Mouse (Mus musculus): Measurements from ENCODE around the gene Zfp804b. TPM values are rescaled to one million over a fixed set of nuclear protein-coding genes. Genes with fewer than 3 reads are reported as not detected.
A peak's percentile ranks its signal among the peaks of the same experiment; 100 is the strongest.

Zfp804b gene
- polyA plus RNA-seq, 1 experiment from 2014 or later: 0.74 TPM

DNA sequence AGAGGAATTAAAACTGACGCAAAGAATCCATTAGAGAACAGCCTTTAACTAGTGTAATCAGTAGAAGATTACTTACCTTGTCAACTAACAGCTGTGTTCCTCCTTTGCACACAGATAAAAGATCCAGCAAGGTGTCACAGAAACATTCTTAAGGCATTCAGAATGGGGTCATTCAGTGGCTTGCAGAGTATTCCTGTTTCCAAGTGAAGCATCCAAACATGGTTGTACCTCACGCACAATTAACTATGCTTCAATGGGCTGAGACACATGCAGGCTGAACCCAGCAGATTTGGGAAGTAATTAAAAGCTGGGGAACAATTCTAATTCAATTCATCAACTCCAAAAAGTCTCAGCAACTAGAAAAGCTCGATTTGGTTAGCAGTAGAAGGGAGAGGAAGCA lies 337.1 kb downstream of the Zfp804b start:
- no peaks in the 10 kb centered on the region for H3K4me1 ChIP-seq
- 53% methylated on average over 3 of the region's 3 CpGs for WGBS

DNA sequence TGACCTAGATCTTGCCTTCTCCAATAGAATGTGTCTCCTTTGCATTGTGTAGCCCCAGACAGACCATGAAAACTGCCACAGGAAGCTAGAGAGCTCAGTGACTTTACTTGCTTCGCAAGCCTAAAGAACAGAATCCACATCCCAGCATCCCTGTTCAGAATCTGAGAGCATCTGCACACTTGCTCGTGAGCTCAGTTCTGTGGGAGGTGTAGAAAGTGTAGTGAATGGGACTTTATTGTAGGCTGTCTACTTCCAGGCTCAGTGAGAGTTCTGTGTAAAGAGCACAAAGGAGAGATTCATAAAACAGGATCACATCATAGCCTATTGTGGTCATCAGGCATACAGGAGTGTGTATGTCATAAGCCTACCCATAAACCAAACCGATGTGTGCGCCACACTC lies 360.6 kb downstream of the Zfp804b start:
- no peaks in the 10 kb centered on the region for H3K27me3 ChIP-seq
- no peaks in the 10 kb centered on the region for H3K4me1 ChIP-seq
- 91% methylated on average over 4 of the region's 4 CpGs for WGBS
- no peak overlapping the region for H3K9ac ChIP-seq
- H3K36me3 ChIP-seq: no peaks in the 10 kb centered on the region
- H3K9me3 ChIP-seq (replicated peaks): no peaks in the 10 kb centered on the region
- H3K4me3 ChIP-seq: no peak overlapping the region
- no peak for ATAC-seq (ENCODE audit: low FRiP score)
- no peak overlapping the region for H3K4me2 ChIP-seq (replicated peaks)
- no peak overlapping the region for H3K27ac ChIP-seq

More for the DNA sequence above, 337.1 kb downstream of the Zfp804b start:
- Histone ChIP-seq H3K27ac (no peak overlapping the region), H3K36me3 (no peaks in the 10 kb centered on the region), H3K4me2 (replicated peaks) (no peak overlapping the region), H3K4me3 (no peak overlapping the region), H3K9me3 (replicated peaks) (no peaks in the 10 kb centered on the region), H3K27me3 (no peaks in the 10 kb centered on the region), H3K9ac (no peak overlapping the region)
- ATAC-seq (ENCODE audit: low FRiP score): no peak

DNA sequence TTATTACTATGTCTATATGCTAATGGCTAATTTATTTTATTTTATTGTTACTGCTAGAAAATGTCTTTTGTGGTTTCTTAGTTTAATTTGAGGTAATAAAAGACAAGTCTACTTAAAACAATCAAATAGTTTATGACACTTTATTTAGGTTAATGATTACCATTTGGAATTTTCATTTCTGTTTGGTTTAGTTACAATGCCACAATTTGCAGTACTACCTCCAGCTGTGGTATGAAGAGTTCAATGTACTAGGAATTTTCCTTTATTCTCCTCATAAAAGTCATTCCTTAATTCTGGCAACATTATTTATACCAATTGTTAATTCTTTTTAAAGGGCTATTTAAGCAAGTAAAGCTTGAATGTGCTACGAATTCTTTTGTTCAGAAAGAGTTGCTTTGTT lies 409.7 kb downstream of the Zfp804b start:
- WGBS: 86% methylated on average over 1 of the region's 1 CpGs
- no peaks in the 10 kb centered on the region for H3K36me3 ChIP-seq

DNA sequence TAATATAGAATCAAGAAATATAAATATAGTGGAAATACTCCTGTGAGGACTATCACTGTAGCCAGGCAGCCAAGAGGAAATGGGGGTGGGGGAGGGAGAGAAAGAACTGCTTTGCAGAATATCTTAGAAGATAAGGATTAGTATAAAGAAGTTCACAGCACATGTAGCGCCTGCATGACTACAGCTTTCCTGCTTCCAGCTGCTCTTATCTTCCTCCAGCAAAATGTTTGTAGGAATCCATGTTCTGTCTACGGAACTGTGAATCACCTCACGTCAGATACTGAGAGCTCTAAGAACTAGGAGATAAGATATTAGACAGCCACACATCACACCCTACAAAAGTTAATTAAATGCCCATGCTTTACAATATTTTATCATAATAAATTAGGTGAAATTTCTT lies 433.3 kb downstream of the Zfp804b start:
- Histone ChIP-seq H3K4me2 (replicated peaks) (no peak overlapping the region), H3K9me3 (replicated peaks) (no peaks in the 10 kb centered on the region), H3K27me3 (no peaks in the 10 kb centered on the region), H3K4me3 (no peak overlapping the region), H3K36me3 (no peaks in the 10 kb centered on the region), H3K9ac (no peak overlapping the region), H3K4me1 (no peaks in the 10 kb centered on the region), H3K27ac (no peak overlapping the region)
- no peak for ATAC-seq (ENCODE audit: low FRiP score)
- 89% methylated on average over 3 of the region's 3 CpGs for WGBS

More for the DNA sequence above, 409.7 kb downstream of the Zfp804b start:
- Histone ChIP-seq H3K9ac (no peak overlapping the region), H3K9me3 (replicated peaks) (no peaks in the 10 kb centered on the region), H3K4me2 (replicated peaks) (no peak overlapping the region), H3K4me3 (no peak overlapping the region), H3K27me3 (no peaks in the 10 kb centered on the region), H3K27ac (no peak overlapping the region), H3K4me1 (no peaks in the 10 kb centered on the region)
- ATAC-seq (ENCODE audit: low FRiP score): no peak

DNA sequence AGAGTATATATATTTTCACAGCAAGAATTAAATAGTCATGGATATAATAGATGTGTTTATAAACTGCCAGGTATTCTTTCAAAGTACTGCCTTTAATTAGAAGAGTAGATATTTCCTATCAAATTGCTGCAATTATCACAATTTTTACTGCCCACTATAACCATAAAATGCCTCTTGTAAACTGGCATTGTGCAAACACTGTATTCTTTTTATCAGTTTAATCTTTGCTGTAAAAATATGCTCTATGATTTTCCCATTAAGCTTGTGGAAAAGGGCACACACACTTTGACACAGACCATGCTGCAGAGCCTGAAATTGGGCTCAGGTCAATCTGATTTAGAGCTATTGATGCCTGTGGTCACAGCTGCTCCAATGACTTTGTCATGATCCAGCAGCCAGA lies 463.2 kb downstream of the Zfp804b start:
- no peak overlapping the region for H3K9ac ChIP-seq
- H3K27ac ChIP-seq: no peak overlapping the region
- H3K27me3 ChIP-seq: no peaks in the 10 kb centered on the region
- H3K4me2 ChIP-seq (replicated peaks): no peak overlapping the region
- no peak for ATAC-seq (ENCODE audit: low FRiP score)
- no peak overlapping the region for H3K4me3 ChIP-seq
- H3K4me1 ChIP-seq: no peaks in the 10 kb centered on the region
- H3K36me3 ChIP-seq: no peaks in the 10 kb centered on the region
- H3K9me3 ChIP-seq (replicated peaks): no peaks in the 10 kb centered on the region

DNA sequence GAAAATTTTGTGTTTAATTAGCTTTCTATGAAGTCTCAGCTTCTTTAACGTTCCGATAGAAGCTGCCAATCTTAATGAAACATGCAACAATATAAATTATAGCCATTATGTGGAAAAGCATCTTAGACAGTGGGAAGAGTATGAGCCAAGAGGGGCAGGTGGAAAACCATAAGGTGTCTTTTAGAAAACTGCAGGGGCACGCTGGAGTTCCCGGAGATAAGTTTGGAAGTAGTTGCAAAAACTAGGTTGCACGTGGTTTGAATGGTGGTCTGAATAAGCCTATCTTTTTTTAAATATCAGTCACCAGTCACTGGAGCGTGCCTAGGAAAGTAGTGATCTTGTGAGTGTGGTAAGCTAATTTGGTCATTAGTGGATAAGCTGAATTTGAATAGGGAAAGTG lies 473.0 kb downstream of the Zfp804b start:
- Histone ChIP-seq H3K4me1 (no peaks in the 10 kb centered on the region), H3K27ac (no peak overlapping the region), H3K36me3 (no peaks in the 10 kb centered on the region), H3K4me3 (no peak overlapping the region), H3K9ac (no peak overlapping the region), H3K4me2 (replicated peaks) (no peak overlapping the region), H3K27me3 (no peaks in the 10 kb centered on the region), H3K9me3 (replicated peaks) (no peaks in the 10 kb centered on the region)
- no peak for ATAC-seq (ENCODE audit: low FRiP score)
- WGBS: 94% methylated on average over 6 of the region's 6 CpGs

DNA sequence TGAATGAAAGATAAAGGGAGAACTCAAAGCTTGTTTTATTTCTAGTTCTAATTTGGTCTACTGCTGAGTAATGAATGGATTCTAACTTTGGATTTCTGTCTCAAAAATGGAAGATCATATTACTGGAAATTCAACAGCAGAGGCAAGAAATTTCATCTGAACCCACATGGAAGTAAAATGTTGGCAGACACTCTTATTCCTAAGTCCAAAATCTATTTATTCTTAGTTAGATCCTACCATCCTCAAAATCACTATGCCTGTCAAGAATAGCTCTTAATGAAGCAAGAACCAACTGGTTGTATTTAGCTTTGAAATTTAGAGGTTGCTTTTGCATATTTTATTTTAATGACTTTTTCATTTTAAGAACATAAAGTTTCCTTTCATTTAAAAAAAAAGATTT lies 473.6 kb downstream of the Zfp804b start:
- Histone ChIP-seq H3K36me3 (no peaks in the 10 kb centered on the region), H3K4me2 (replicated peaks) (no peak overlapping the region), H3K4me1 (no peaks in the 10 kb centered on the region), H3K27me3 (no peaks in the 10 kb centered on the region), H3K27ac (no peak overlapping the region), H3K9ac (no peak overlapping the region), H3K9me3 (replicated peaks) (no peaks in the 10 kb centered on the region), H3K4me3 (no peak overlapping the region)
- ATAC-seq (ENCODE audit: low FRiP score): no peak

DNA sequence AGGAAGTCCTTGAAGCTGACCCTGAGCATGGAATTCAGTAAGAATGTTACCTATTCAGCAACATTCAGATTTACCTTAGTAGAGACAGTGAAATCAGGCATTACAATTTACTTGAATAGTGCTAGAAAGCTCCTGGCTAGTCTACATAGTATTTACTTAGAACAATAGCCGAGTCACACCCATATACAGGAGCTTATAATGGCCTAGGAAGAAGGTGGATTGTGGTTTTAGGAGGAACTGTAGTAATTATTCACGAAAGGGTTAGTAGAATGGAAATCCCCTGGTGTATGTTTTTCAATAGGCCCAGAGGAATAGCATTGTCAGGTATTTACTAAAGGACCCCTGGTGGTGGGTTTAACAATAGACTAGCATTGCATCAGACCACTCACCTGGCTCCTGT lies 549.2 kb downstream of the Zfp804b start:
- Histone ChIP-seq H3K27ac (no peak overlapping the region), H3K27me3 (no peaks in the 10 kb centered on the region), H3K4me2 (replicated peaks) (no peak overlapping the region), H3K9ac (no peak overlapping the region), H3K4me1 (no peaks in the 10 kb centered on the region), H3K4me3 (no peak overlapping the region), H3K9me3 (replicated peaks) (no peaks in the 10 kb centered on the region), H3K36me3 (no peaks in the 10 kb centered on the region)
- ATAC-seq (ENCODE audit: low FRiP score): no peak
- WGBS: 79% methylated on average over 2 of the region's 2 CpGs

DNA sequence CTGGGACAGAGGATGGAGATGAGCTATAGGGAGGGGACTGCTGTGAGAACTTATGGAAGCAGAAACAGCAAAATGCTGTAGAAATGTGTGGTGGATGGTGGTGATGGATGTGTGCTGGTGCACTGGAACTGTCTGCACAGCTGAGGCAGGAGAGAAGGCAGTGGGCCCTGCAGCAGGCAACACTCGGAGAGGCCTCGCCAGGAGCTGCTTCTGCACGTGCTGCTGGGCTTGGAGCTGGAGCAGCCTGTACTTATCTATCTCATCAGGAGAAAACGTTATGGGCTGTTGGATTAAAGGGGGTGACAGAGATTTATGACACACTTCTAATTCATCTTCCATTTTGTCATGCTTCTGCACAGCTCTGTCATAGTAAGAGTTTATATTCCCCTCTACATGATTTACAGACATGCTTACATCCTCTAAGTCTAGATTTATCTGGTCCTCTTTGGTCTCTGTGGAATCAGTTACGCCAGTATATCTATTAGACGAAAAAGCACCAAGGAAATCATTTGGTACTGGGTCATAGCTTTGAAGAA lies 575.1 kb downstream of the Zfp804b start:
- no peak overlapping the region for H3K4me3 ChIP-seq
- ATAC-seq (ENCODE audit: low FRiP score): 0 out of 2 replicates have a peak, but pooled peaks have one; percentile 19
- no peak overlapping the region for H3K27ac ChIP-seq
- 74% methylated on average over 6 of the region's 6 CpGs for whole genome bisulfite sequencing
- no peak overlapping the region for H3K4me2 ChIP-seq (replicated peaks)
- H3K27me3 ChIP-seq: no peaks in the 10 kb centered on the region
- no peaks in the 10 kb centered on the region for H3K9me3 ChIP-seq (replicated peaks)
- no peaks in the 10 kb centered on the region for H3K36me3 ChIP-seq
- no peaks in the 10 kb centered on the region for H3K4me1 ChIP-seq
- no peak overlapping the region for H3K9ac ChIP-seq

Other genes with a start within 250 kb of the Zfp804b start
- gene Tex47, start 40.6 kb downstream of the Zfp804b start, polyA plus RNA-seq (2016; fragmentation: Nextera tagmentation; extraction: Ambion mirVana): 0.26 and 0.27 TPM in 2 replicates

Measured in hindbrain, embryonic 12.5 days (tissue).